Mouse (Mus musculus) liver, embryonic 11.5 days (tissue): Measurements from ENCODE around the gene Camk1. TPM values are rescaled to one million over a fixed set of nuclear protein-coding genes. Genes with fewer than 3 reads are reported as not detected.

Source experiments
- ATAC-seq: fragments of 200-750 bp; cut with Nextera tagmentation; replicated peaks from 2 replicates; pipeline ENCODE4 v1.8.0; 2017; ENCODE audit warnings: moderate number of reproducible peaks, mild to moderate bottlenecking, moderate TSS enrichment, moderate library complexity; ENCODE audit not compliant: low FRiP score
- DNase-seq: peaks from one replicate; pipeline ENCODE4 v3.0.0-alpha.2; 2017; ENCODE audit warnings: low spot score
- H3K27ac ChIP-seq: fragments of 300-500 bp; sonication (generic); 2 replicates; pipeline ENCODE4 v1.5.1; 2014; ENCODE audit warnings: mild to moderate bottlenecking, low read depth, low read length, control low read depth
- H3K27me3 ChIP-seq: fragments of 300-500 bp; sonication (generic); replicated peaks from 2 replicates; pipeline ENCODE4 v1.6.1; 2014; ENCODE audit warnings: low read length, mixed read lengths; ENCODE audit not compliant: control insufficient read depth, insufficient read depth
- H3K36me3 ChIP-seq: fragments of 300-500 bp; sonication (generic); 2 replicates; pipeline ENCODE4 v1.6.1; 2014; ENCODE audit warnings: mild to moderate bottlenecking, low read length, moderate library complexity, mixed read lengths; ENCODE audit not compliant: control insufficient read depth, insufficient read depth
- H3K4me1 ChIP-seq: fragments of 300-500 bp; sonication (generic); replicated peaks from 2 replicates; pipeline ENCODE4 v1.6.1; 2014; ENCODE audit warnings: low read length, mixed read lengths; ENCODE audit not compliant: control insufficient read depth, insufficient read depth
- H3K4me2 ChIP-seq: fragments of 300-500 bp; sonication (generic); 2 replicates; pipeline ENCODE4 v1.6.1; 2014; ENCODE audit warnings: mild to moderate bottlenecking, control low read depth, moderate library complexity
- H3K4me3 ChIP-seq: fragments of 300-500 bp; sonication (generic); 2 replicates; pipeline ENCODE4 v1.5.1; 2014; ENCODE audit warnings: low read depth, low read length, control low read depth
- H3K9ac ChIP-seq: fragments of 300-500 bp; sonication (generic); 2 replicates; pipeline ENCODE4 v1.6.1; 2014; ENCODE audit warnings: low read depth, low read length, control low read depth
- H3K9me3 ChIP-seq: fragments of 300-500 bp; sonication (generic); 2 replicates; pipeline ENCODE4 v1.6.1; 2016; ENCODE audit warnings: low read length, inconsistent platforms, mixed read lengths; ENCODE audit not compliant: control insufficient read depth
- WGBS: fragments of 180-500 bp; shearing (Covaris S2); extraction: QIAGEN DNeasy Blood & Tissue Kit; methylation state at CpG from one replicate; pipeline ENCODE4 v1.1.7; 2014; 5-methylcytosine and 5-hydroxymethylcytosine counted together
- polyA plus RNA-seq: library from polyadenylated mRNA; unstranded; fragments of >200 nt; fragmentation: Nextera tagmentation; extraction: Ambion mirVana; gene quantifications from 2 replicates; pipeline ENCODE4 v1.2.1, GENCODE M21; 2014

Gene Camk1
- polyA plus RNA-seq, 1 experiment from 2014 or later = 48.5 TPM

- Histone ChIP-seq H3K9me3 (no peaks in the 10 kb centered on the region), H3K4me1 (peaks cover 26% of the 10 kb centered on the region), H3K4me3 (0 out of 2 replicates have a peak overlapping the region, but pooled peaks have one; percentile 3), H3K9ac (no peak overlapping the region), H3K4me2 (no peak overlapping the region; the same call in 1 of the 2 replicates), H3K27ac (no peak overlapping the region), H3K27me3 (no peaks in the 10 kb centered on the region), H3K36me3 (peaks cover 51% of the 10 kb centered on the region)
- WGBS = 88% methylated on average over 11 of the region's 11 CpGs
- DNase-seq (no peak), ATAC-seq (no peak)
Observed at GRCm38 (mm10) chr6:113380480-113380879, 36.7 kb upstream of the Camk1 start.

GRCm38 (mm10) chr6:113379246-113379645, 35.5 kb upstream of the Camk1 start:
- H3K36me3 ChIP-seq = peaks cover 41% of the 10 kb centered on the region
- DNase-seq (no peak), ATAC-seq (no peak)
- no peaks in the 10 kb centered on the region for H3K9me3 ChIP-seq
- no peak overlapping the region for H3K27ac ChIP-seq
- H3K4me2 ChIP-seq = peak overlapping the region; percentile 79
- H3K4me3 ChIP-seq = peak overlapping the region; percentile 78
- H3K9ac ChIP-seq = peak overlapping the region; percentile 90
- WGBS = 36% methylated on average over 6 of the region's 6 CpGs
- no peaks in the 10 kb centered on the region for H3K27me3 ChIP-seq
- peaks cover 26% of the 10 kb centered on the region for H3K4me1 ChIP-seq

- no peaks in the 10 kb centered on the region for H3K27me3 ChIP-seq
- H3K36me3 ChIP-seq = peaks cover 31% of the 10 kb centered on the region
- H3K4me3 ChIP-seq = peak within 1 kb of the TSS; percentile 78
- H3K27ac ChIP-seq = peak within 1 kb of the TSS; percentile 96
- H3K4me2 ChIP-seq = peak within 1 kb of the TSS; percentile 79
- peaks cover 34% of the 10 kb centered on the region for H3K4me1 ChIP-seq
- ATAC-seq = peak; percentile 90
- under 1% methylated on average over 61 of the region's 61 CpGs for WGBS
- DNase-seq = peak; percentile 92
- no peaks in the 10 kb centered on the region for H3K9me3 ChIP-seq
- peak within 1 kb of the TSS; percentile 90 for H3K9ac ChIP-seq
Observed at GRCm38 (mm10) chr6:113377496-113378385, 34.0 kb upstream of the Camk1 start, which contains the start of the genes Tada3 and Arpc4. Gene Tada3, minus strand, starts transcription at chr6:113377883. Gene Arpc4, plus strand, starts transcription at chr6:113378115.

GRCm38 (mm10) chr6:113377172-113377495, 33.4 kb upstream of the Camk1 start:
- Histone ChIP-seq H3K4me2 (peak overlapping the region; percentile 79), H3K36me3 (peaks cover 34% of the 10 kb centered on the region), H3K4me1 (peaks cover 34% of the 10 kb centered on the region)

GRCm38 (mm10) chr6:113373491-113373890, 29.7 kb upstream of the Camk1 start:
- peak overlapping the region; percentile 60 for H3K27ac ChIP-seq
- no peaks in the 10 kb centered on the region for H3K9me3 ChIP-seq
- peak overlapping the region; percentile 16 for H3K4me2 ChIP-seq
- 0 out of 2 replicates have a peak overlapping the region, but pooled peaks have one; percentile 0 for H3K9ac ChIP-seq
- no peak overlapping the region for H3K4me3 ChIP-seq
- H3K4me1 ChIP-seq = peaks cover 14% of the 10 kb centered on the region
- H3K36me3 ChIP-seq = peaks cover 31% of the 10 kb centered on the region
- peak; percentile 63 for ATAC-seq
- no peaks in the 10 kb centered on the region for H3K27me3 ChIP-seq
- WGBS = 73% methylated on average over 4 of the region's 4 CpGs
- no peak for DNase-seq

More at GRCm38 (mm10) chr6:113377172-113377495, 33.4 kb upstream of the Camk1 start:
- 10% methylated on average over 7 of the region's 7 CpGs for WGBS
- no peak for ATAC-seq
- H3K9me3 ChIP-seq = no peaks in the 10 kb centered on the region
- no peaks in the 10 kb centered on the region for H3K27me3 ChIP-seq
- peak overlapping the region; percentile 96 for H3K27ac ChIP-seq
- DNase-seq = no peak
- peak overlapping the region; percentile 78 for H3K4me3 ChIP-seq
- peak overlapping the region; percentile 90 for H3K9ac ChIP-seq

GRCm38 (mm10) chr6:113370194-113370929, 26.6 kb upstream of the Camk1 start:
- H3K27me3 ChIP-seq = no peaks in the 10 kb centered on the region
- no peak overlapping the region for H3K4me3 ChIP-seq
- H3K4me1 ChIP-seq = peaks cover 7% of the 10 kb centered on the region; the same call in 1 of the 2 replicates
- ATAC-seq (no peak), DNase-seq (no peak)
- no peak overlapping the region for H3K27ac ChIP-seq
- H3K9me3 ChIP-seq = no peaks in the 10 kb centered on the region
- H3K36me3 ChIP-seq = peaks cover 25% of the 10 kb centered on the region
- H3K4me2 ChIP-seq = no peak overlapping the region
- H3K9ac ChIP-seq = no peak overlapping the region
- 87% methylated on average over 20 of the region's 20 CpGs for WGBS

GRCm38 (mm10) chr6:113368577-113368976, 24.8 kb upstream of the Camk1 start:
- ATAC-seq (no peak), DNase-seq (no peak)
- H3K27me3 ChIP-seq = no peaks in the 10 kb centered on the region
- no peaks in the 10 kb centered on the region for H3K9me3 ChIP-seq
- H3K4me2 ChIP-seq = no peak overlapping the region
- H3K36me3 ChIP-seq = peaks cover 23% of the 10 kb centered on the region
- H3K4me3 ChIP-seq = no peak overlapping the region
- peaks cover 6% of the 10 kb centered on the region; the same call in 1 of the 2 replicates for H3K4me1 ChIP-seq
- WGBS = 87% methylated on average over 5 of the region's 5 CpGs
- no peak overlapping the region for H3K9ac ChIP-seq
- H3K27ac ChIP-seq = no peak overlapping the region

- Histone ChIP-seq H3K36me3 (peaks cover 21% of the 10 kb centered on the region), H3K9ac (no peak overlapping the region), H3K9me3 (no peaks in the 10 kb centered on the region), H3K27ac (no peak overlapping the region), H3K4me3 (no peak overlapping the region), H3K4me2 (no peak overlapping the region), H3K4me1 (0 out of 2 replicates have a peak, but pooled peaks cover 2% of the 10 kb centered on the region), H3K27me3 (no peaks in the 10 kb centered on the region)
- DNase-seq (no peak), ATAC-seq (no peak)
- 93% methylated on average over 7 of the region's 7 CpGs for WGBS
Observed at GRCm38 (mm10) chr6:113368124-113368523, 24.3 kb upstream of the Camk1 start.
